Mouse (Mus musculus) heart, adult 18-20 months (tissue): ENCODE data around the gene Fbxo6. TPM values are rescaled to one million over a fixed set of nuclear protein-coding genes. Genes with fewer than 3 reads are reported as not detected.

Experiments
- microRNA-seq, 2 experiments: library from miRNA; unstranded; fragments of <30 nt; microRNA quantifications; one replicate each; pipeline ENCODE4 v1.2.0; 2022
- total RNA-seq, 2 experiments: library from RNA; stranded (reverse); gene quantifications; 2 replicates each; pipeline ENCODE4 v1.2.3; 2021

Gene Fbxo6
- total RNA-seq, 2 experiments from 2014 or later, result 41.0 to 42.1 TPM

Small RNA genes lying within 50 kb of the gene (microRNA-seq; reads per million reads assigned to microRNA genes)
- gene Mir7022, result 0 to 0.81 reads per million in 2 experiments

Other genes with a start within 250 kb of the Fbxo6 start
- gene Mfn2, start 247.4 kb downstream of the Fbxo6 start, total RNA-seq, result 100 to 1,000 TPM; 623 to 655 TPM
- gene Plod1, start 215.4 kb downstream of the Fbxo6 start, total RNA-seq, result 10 to 100 TPM; 61.0 to 65.3 TPM
- gene 2510039O18Rik, start 211.2 kb downstream of the Fbxo6 start, total RNA-seq, result 10 to 100 TPM; 38.1 to 43.1 TPM
- gene Nppb, start 166.4 kb downstream of the Fbxo6 start, total RNA-seq, result 100 to 1,000 TPM; 170 to 310 TPM
- gene Nppa, start 151.4 kb downstream of the Fbxo6 start, total RNA-seq, result 1,000 to 10,000 TPM; 1,365 to 1,908 TPM
- 1 to 10 TPM; 7.8 to 8.0 TPM for gene Clcn6, start 113.3 kb downstream of the Fbxo6 start, total RNA-seq
- 10 to 100 TPM in 1 of 2 experiments, 1 to 10 TPM in 1; 7.9 to 10.7 TPM for gene Mthfr, start 113.1 kb downstream of the Fbxo6 start, total RNA-seq
- 10 to 100 TPM; 47.8 to 50.4 TPM for gene Agtrap, start 64.1 kb downstream of the Fbxo6 start, total RNA-seq
- 10 to 100 TPM; 12.2 to 14.5 TPM for gene Mad2l2, start 21.8 kb downstream of the Fbxo6 start, total RNA-seq
- under 1 TPM; 0.07 to 0.08 TPM for gene Draxin, start 21.4 kb downstream of the Fbxo6 start, total RNA-seq
- 10 to 100 TPM; 22.8 to 23.0 TPM for gene Fbxo44, start 8.3 kb upstream of the Fbxo6 start, total RNA-seq
- under 1 TPM; 0.28 to 0.35 TPM for gene Fbxo2, start 8.5 kb upstream of the Fbxo6 start, total RNA-seq
- gene Disp3, start 135.8 kb upstream of the Fbxo6 start, total RNA-seq, result not detected